Mouse (Mus musculus): ENCODE results near the gene Scpep1. TPM values are rescaled to one million over a fixed set of nuclear protein-coding genes. Genes with fewer than 3 reads are reported as not detected.

The Scpep1 gene
- 6.5 and 22.3 TPM in 2 replicates for polyA plus RNA-seq (2011; ENCODE audit: insufficient read depth, insufficient read length, low replicate concordance, missing spikeins)

DNA sequence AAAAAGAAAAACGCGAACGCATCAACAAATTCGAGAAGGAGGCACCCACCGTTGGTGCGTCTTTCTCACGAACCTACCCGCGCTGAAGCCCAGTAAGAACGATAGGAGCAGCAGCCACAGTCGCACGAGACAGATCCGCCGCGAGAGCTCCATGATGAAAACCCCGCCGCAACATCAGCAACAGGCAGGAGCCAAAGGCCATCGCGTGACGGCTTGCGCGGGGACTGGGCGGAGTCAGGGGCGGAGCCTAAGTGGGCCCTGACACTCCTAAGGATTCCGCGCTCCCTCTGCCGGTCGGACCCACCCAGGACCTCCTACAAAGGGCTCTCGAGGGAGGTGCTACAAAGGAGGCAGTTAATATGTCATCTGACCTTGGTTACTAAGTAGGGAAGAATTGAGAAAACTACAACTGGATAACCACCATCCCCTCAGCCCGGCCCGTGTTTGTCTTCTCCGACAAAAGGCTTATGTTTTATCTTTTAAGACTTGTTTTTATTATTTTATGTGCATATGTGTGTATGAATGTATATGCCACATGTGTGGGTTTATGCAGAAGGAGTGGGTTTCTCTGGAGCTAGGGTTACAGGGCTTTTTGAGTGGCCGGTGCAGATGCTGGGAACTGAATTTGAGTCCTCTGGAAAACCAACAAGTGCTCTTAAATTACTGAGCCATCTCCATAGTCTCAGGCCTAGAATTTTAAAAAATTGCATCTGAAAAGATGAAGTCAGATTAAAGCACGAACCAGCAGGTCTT lies at the start of gene Scpep1:
Gene Scpep1 (minus strand): TSS at position 249 of the 753 bp plus-strand sequence.
- TF ChIP-seq CTCF (IDR thresholded peaks at IDR 0.05; ENCODE audit: control insufficient read depth, insufficient read depth, low read length) (peak; percentile 75; the same call in 1 of the 2 replicates), POLR2A (IDR thresholded peaks at IDR 0.05; ENCODE audit: borderline replicate concordance, control insufficient read depth, low read depth, low read length) (peak; percentile 79; the same call in 1 of the 2 replicates)
- peak within 1 kb of the TSS; percentile 97 for H3K4me3 ChIP-seq (replicated peaks; ENCODE audit: control insufficient read depth, low read depth, low read length)
- peak within 1 kb of the TSS; percentile 83 for H3K27ac ChIP-seq (ENCODE audit: control insufficient read depth, insufficient read depth, low read depth, low read length, poor library complexity)
- WGBS: 5% methylated on average over 34 of the region's 34 CpGs
- peaks cover 2% of the 10 kb centered on the region; the same call in 1 of the 2 replicates for H3K4me1 ChIP-seq (ENCODE audit: control insufficient read depth, insufficient read depth, low read length)

DNA sequence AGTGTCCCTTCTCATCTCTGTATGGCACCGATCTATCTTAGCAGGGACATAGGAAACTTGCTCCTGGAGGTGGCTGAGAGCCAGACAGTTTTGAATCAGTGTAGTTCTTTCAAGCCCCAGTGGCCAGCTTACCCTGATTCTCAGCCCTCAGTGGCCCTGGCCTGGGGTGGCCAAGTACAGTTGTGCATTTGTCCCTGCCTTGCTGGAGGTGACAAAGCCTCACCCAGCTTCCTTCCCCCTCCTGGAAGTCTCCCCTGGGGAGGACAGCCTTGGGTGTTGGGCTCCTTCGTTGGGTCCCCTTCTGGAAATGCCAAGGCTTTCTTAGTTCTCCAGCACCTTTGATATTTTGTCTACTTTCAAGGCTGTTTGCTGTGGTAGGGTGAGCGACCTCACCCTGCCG lies 48.5 kb upstream of the Scpep1 start:
- TF ChIP-seq POLR2A (IDR thresholded peaks at IDR 0.05; ENCODE audit: borderline replicate concordance, control insufficient read depth, low read depth, low read length) (no peak), CTCF (IDR thresholded peaks at IDR 0.05; ENCODE audit: control insufficient read depth, insufficient read depth, low read length) (no peak)
- 69% methylated on average over 4 of the region's 4 CpGs for WGBS
- Histone ChIP-seq H3K4me1 (ENCODE audit: control insufficient read depth, insufficient read depth, low read length) (peaks cover 10% of the 10 kb centered on the region; the same call in 1 of the 2 replicates), H3K27ac (ENCODE audit: control insufficient read depth, insufficient read depth, low read depth, low read length, poor library complexity) (no peak overlapping the region), H3K4me3 (replicated peaks; ENCODE audit: control insufficient read depth, low read depth, low read length) (no peak overlapping the region)

DNA sequence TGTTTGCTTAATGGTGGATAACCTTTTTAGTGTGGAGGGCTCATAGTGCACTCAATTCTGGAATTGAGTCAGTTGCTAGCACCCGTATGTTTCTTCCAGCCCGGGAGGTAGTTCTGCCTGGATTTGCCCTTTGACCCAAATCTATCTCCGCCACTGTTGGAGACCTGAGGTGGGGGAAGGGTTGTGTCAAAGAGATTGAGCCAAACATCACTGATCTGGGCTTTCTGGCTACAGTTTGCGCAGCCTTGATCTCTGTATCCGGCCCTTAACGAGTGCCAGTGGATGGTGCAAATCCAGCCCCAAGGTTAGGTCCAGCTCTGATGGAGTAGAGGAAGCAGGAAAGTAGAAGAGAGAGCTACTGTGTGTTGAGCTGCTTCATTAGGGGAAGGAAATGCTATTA lies 47.8 kb upstream of the Scpep1 start:
- Histone ChIP-seq H3K27ac (ENCODE audit: control insufficient read depth, insufficient read depth, low read depth, low read length, poor library complexity) (no peak overlapping the region), H3K4me1 (ENCODE audit: control insufficient read depth, insufficient read depth, low read length) (peaks cover 10% of the 10 kb centered on the region; the same call in 1 of the 2 replicates), H3K4me3 (replicated peaks; ENCODE audit: control insufficient read depth, low read depth, low read length) (peak overlapping the region; percentile 6)
- WGBS: 63% methylated on average over 6 of the region's 6 CpGs
- TF ChIP-seq CTCF (IDR thresholded peaks at IDR 0.05; ENCODE audit: control insufficient read depth, insufficient read depth, low read length) (no peak), POLR2A (IDR thresholded peaks at IDR 0.05; ENCODE audit: borderline replicate concordance, control insufficient read depth, low read depth, low read length) (no peak)

DNA sequence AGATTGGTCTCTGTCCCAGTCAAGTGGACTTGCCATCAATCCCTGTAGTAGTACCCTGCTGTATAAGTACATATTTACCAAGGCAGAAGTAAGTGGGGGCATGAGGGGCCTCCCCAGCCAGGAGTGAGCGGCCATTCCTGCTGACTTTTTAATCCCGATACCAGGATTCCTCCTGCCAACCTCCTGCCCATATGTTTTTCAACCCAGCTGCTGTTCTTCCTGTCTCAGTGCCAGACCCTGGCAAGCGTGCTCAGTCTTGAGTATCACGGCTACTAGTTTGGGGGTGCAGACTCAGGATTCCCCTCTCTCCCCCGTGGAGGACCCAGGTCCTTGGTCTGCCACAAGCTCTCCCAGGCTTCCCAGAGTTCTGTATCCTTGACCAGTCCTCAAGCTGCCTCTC lies 47.4 kb upstream of the Scpep1 start:
- Histone ChIP-seq H3K4me1 (ENCODE audit: control insufficient read depth, insufficient read depth, low read length) (peaks cover 10% of the 10 kb centered on the region; the same call in 1 of the 2 replicates), H3K27ac (ENCODE audit: control insufficient read depth, insufficient read depth, low read depth, low read length, poor library complexity) (no peak overlapping the region), H3K4me3 (replicated peaks; ENCODE audit: control insufficient read depth, low read depth, low read length) (peak overlapping the region; percentile 41)
- WGBS: 66% methylated on average over 5 of the region's 5 CpGs
- TF ChIP-seq POLR2A (IDR thresholded peaks at IDR 0.05; ENCODE audit: borderline replicate concordance, control insufficient read depth, low read depth, low read length) (no peak), CTCF (IDR thresholded peaks at IDR 0.05; ENCODE audit: control insufficient read depth, insufficient read depth, low read length) (no peak)

DNA sequence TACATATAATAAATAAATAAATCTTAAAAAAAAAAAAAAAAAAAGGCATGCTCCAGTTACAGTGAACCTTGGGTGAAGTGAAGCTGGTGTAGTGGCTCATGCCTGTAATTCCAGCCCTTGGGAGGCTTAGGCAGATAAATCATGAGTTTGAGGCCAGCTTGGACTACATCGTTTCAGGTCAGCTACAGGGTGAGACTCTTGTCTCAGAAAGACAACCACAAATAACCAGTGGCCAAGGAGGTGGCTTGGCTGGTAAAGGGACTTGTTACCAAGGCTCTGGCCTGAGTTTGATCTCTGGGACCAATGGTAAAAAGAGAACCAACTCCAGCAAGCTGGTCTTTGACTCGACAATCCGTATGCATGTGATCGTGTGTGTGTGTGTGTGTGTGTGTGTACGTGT lies 46.8 kb upstream of the Scpep1 start:
- H3K4me1 ChIP-seq (ENCODE audit: control insufficient read depth, insufficient read depth, low read length): peaks cover 10% of the 10 kb centered on the region; the same call in 1 of the 2 replicates

DNA sequence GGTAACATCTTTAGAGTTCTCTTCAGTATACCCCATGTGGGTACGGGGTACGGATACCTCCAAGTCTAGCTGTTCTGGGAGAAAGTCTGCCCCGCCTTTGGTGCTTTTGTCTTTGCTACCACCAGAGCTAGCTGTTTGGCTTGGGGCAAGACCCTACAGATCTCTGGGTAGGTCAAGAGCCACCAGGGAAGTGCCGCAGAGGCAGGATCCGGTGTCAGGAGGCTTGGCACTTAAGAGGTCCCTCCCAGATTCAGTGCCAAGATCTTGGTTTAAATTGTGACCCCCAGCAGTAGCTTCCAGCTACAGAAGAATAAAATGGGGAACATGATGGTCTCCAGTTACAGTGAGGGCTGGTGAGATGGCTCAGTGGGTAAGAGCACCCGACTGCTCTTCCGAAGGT lies 46.3 kb upstream of the Scpep1 start:
- TF ChIP-seq CTCF (IDR thresholded peaks at IDR 0.05; ENCODE audit: control insufficient read depth, insufficient read depth, low read length): no peak
- TF ChIP-seq POLR2A (IDR thresholded peaks at IDR 0.05; ENCODE audit: borderline replicate concordance, control insufficient read depth, low read depth, low read length): no peak

More for the DNA sequence above, 46.8 kb upstream of the Scpep1 start:
- 64% methylated on average over 5 of the region's 5 CpGs for WGBS
- Histone ChIP-seq H3K27ac (ENCODE audit: control insufficient read depth, insufficient read depth, low read depth, low read length, poor library complexity) (no peak overlapping the region), H3K4me3 (replicated peaks; ENCODE audit: control insufficient read depth, low read depth, low read length) (peak overlapping the region; percentile 41)
- TF ChIP-seq CTCF (IDR thresholded peaks at IDR 0.05; ENCODE audit: control insufficient read depth, insufficient read depth, low read length): no peak
- TF ChIP-seq POLR2A (IDR thresholded peaks at IDR 0.05; ENCODE audit: borderline replicate concordance, control insufficient read depth, low read depth, low read length): no peak

DNA sequence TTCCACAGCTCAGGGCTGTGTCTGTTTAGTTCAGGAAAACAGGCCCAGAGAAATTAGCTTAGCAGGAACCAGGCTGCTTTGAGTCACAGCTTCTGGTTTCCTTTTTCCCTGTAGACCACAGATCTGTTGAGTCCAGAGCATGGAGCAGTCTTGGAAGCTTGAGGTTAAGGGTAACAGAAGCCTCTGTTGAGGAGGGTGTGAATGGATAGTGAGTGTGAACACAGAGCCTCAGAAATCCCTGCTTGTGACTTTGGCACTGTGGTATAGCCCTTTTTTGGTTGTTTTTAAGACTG lies 45.2 kb upstream of the Scpep1 start:
- Histone ChIP-seq H3K4me1 (ENCODE audit: control insufficient read depth, insufficient read depth, low read length) (peaks cover 10% of the 10 kb centered on the region; the same call in 1 of the 2 replicates), H3K4me3 (replicated peaks; ENCODE audit: control insufficient read depth, low read depth, low read length) (peak overlapping the region; percentile 97), H3K27ac (ENCODE audit: control insufficient read depth, insufficient read depth, low read depth, low read length, poor library complexity) (no peak overlapping the region)
- TF ChIP-seq CTCF (IDR thresholded peaks at IDR 0.05; ENCODE audit: control insufficient read depth, insufficient read depth, low read length) (no peak), POLR2A (IDR thresholded peaks at IDR 0.05; ENCODE audit: borderline replicate concordance, control insufficient read depth, low read depth, low read length) (no peak)

More for the DNA sequence above, 46.3 kb upstream of the Scpep1 start:
- peaks cover 10% of the 10 kb centered on the region; the same call in 1 of the 2 replicates for H3K4me1 ChIP-seq (ENCODE audit: control insufficient read depth, insufficient read depth, low read length)
- peak overlapping the region; percentile 71 for H3K4me3 ChIP-seq (replicated peaks; ENCODE audit: control insufficient read depth, low read depth, low read length)
- H3K27ac ChIP-seq (ENCODE audit: control insufficient read depth, insufficient read depth, low read depth, low read length, poor library complexity): no peak overlapping the region
- whole genome bisulfite sequencing: 63% methylated on average over 7 of the region's 7 CpGs

DNA sequence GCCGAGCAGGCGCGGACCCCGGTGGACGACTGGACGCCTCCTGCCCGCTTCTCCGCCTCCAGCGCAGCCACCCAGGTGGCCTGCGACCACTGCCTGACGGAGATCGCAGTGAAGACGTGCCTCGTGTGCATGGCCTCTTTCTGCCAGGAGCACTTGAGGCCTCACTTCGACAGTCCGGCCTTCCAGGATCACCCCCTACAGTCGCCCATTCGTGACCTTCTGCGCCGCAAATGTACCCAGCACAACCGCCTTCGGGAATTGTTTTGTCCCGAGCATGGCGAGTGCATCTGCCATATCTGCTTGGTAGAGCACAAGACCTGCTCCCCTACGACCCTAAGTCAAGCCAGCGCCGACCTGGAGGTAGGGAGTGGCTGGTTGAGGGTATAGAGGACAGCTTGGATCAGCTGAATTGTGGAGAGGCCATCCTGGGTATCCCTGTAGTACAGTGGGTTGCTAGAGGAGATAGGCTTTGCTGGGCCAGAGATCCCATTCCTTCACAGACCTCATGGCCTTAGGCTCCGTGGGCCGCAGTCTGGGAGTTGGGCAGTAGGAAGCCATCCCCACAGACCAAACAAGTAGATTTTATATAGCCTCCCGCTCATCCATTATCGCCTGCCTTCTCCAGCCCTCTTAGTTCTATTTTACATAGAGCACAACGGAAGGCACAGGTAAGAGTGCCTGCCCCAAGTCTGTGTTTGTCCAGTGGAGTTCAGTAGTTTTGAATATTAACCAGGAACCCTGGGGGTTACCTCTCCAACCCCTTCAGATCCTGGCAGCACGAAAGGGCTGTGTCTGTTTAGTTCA lies 44.7 kb upstream of the Scpep1 start:
- peak overlapping the region; percentile 93 for H3K27ac ChIP-seq (ENCODE audit: control insufficient read depth, insufficient read depth, low read depth, low read length, poor library complexity)
- peak overlapping the region; percentile 97 for H3K4me3 ChIP-seq (replicated peaks; ENCODE audit: control insufficient read depth, low read depth, low read length)
- peaks cover 10% of the 10 kb centered on the region; the same call in 1 of the 2 replicates for H3K4me1 ChIP-seq (ENCODE audit: control insufficient read depth, insufficient read depth, low read length)
- TF ChIP-seq POLR2A (IDR thresholded peaks at IDR 0.05; ENCODE audit: borderline replicate concordance, control insufficient read depth, low read depth, low read length) (no peak), CTCF (IDR thresholded peaks at IDR 0.05; ENCODE audit: control insufficient read depth, insufficient read depth, low read length) (no peak)
- WGBS: under 1% methylated on average over 33 of the region's 33 CpGs
